Mouse (Mus musculus) lung, postnatal 36 days (tissue): ENCODE results near the gene Tnfrsf26.
"Not testable (repeated sequence)": the region's sequence is repeated elsewhere in the genome, so short reads cannot be mapped to it uniquely, and the experiment has no call there.

Source experiments
- DNase-seq: peaks from one replicate; pipeline ENCODE4 v3.0.0; 2022; ENCODE audit warnings: mixed read lengths

Tnfrsf26 gene

GRCm38 (mm10) chr7:143628540-143628939 lies at the start of gene Tnfrsf26:
Tnfrsf26 (minus strand) TSS chr7:143628722.
- DNase-seq = no peak

GRCm38 (mm10) chr7:143666427-143667311 lies 38.1 kb upstream of the Tnfrsf26 start:
- DNase-seq = no peak

GRCm38 (mm10) chr7:143663470-143663869 lies 34.9 kb upstream of the Tnfrsf26 start:
- DNase-seq = no peak

GRCm38 (mm10) chr7:143660797-143661196 lies 32.3 kb upstream of the Tnfrsf26 start:
- DNase-seq = no peak

- DNase-seq = not testable (repeated sequence)
Measured at GRCm38 (mm10) chr7:143649769-143650346, 21.3 kb upstream of the Tnfrsf26 start.

- DNase-seq = peak; percentile 94
Measured at GRCm38 (mm10) chr7:143649034-143649768, 20.7 kb upstream of the Tnfrsf26 start, which contains the start of gene Tnfrsf22. Tnfrsf22 (minus strand) TSS chr7:143649661.

- not testable (repeated sequence) for DNase-seq
Measured at GRCm38 (mm10) chr7:143643949-143644348, 15.4 kb upstream of the Tnfrsf26 start.

- no peak for DNase-seq
Measured at GRCm38 (mm10) chr7:143636674-143637073, 8.2 kb upstream of the Tnfrsf26 start.

- no peak for DNase-seq
Measured at GRCm38 (mm10) chr7:143631503-143631902, 3.0 kb upstream of the Tnfrsf26 start.

GRCm38 (mm10) chr7:143629501-143629900 lies 979 bp upstream of the Tnfrsf26 start:
- no peak for DNase-seq

- peak; percentile 17 for DNase-seq
Measured at GRCm38 (mm10) chr7:143627555-143628286, 801 bp downstream of the Tnfrsf26 start.

GRCm38 (mm10) chr7:143626178-143626577 lies 2.3 kb downstream of the Tnfrsf26 start:
- no peak for DNase-seq

- no peak for DNase-seq
Measured at GRCm38 (mm10) chr7:143625151-143625550, 3.4 kb downstream of the Tnfrsf26 start.

- no peak for DNase-seq
Measured at GRCm38 (mm10) chr7:143624561-143624960, 4.0 kb downstream of the Tnfrsf26 start.

GRCm38 (mm10) chr7:143620951-143621350 lies 7.6 kb downstream of the Tnfrsf26 start:
- no peak for DNase-seq

- peak; percentile 72 for DNase-seq
Measured at GRCm38 (mm10) chr7:143614404-143615135, 14.0 kb downstream of the Tnfrsf26 start.

GRCm38 (mm10) chr7:143612215-143612614 lies 16.3 kb downstream of the Tnfrsf26 start:
- peak; percentile 25 for DNase-seq

GRCm38 (mm10) chr7:143605321-143605720 lies 23.2 kb downstream of the Tnfrsf26 start:
- DNase-seq = no peak

- DNase-seq = no peak
Measured at GRCm38 (mm10) chr7:143604889-143605288, 23.6 kb downstream of the Tnfrsf26 start.

GRCm38 (mm10) chr7:143601705-143602104 lies 26.8 kb downstream of the Tnfrsf26 start:
- DNase-seq = peak; percentile 14

- no peak for DNase-seq
Measured at GRCm38 (mm10) chr7:143600231-143600740, 28.2 kb downstream of the Tnfrsf26 start.
